13 mouse cellular contexts compared by ENCODE assay signal in the genomic region with DNA sequence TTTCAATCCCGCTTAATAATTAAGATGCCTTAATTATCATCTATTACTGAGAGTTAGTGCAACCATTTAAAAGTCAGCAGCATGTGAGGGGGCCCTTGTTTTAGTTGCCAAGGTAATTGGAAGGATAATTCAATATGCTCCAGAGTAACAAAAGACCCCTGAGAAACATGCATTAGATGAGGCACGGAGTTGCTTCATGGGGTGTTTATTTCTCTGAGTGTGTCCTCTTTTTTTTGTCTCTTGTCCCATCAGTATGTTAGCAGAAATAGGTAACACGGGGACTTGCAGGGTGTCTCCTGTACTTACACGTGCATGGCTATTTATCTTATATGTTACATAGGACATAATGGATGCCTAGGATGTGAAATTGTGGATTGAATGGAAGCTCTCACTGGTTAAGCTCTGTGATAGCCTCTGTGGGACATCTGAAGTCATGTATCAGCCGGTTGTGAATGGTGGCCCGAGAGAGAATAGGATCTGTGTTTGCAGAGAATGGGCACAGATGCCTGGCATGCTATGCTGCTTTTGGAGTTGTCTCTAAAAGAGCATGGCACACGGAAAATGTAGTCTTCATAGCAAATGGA. TPM values are rescaled to one million over a fixed set of nuclear protein-coding genes. Genes with fewer than 3 reads are reported as not detected.
DNase-seq lines count a peak whose midpoint lies in the region; ATAC-seq lines count a peak whose summit lies in the region.
"Had no signal": no experiment of that assay in that cellular context is flagged by ENCODE, and none has a peak within 500 bp of the region (broad histone marks: within the 10 kb centered on the region; RNA-seq: fewer than 3 reads in every experiment).

No protein-coding gene starts in this region.

- no peaks in the 10 kb centered on the region for H3K4me1 ChIP-seq in embryonic facial prominence, embryonic 11.5 days (ENCODE audit: control insufficient read depth, insufficient read depth, low read length)
- peaks cover 16% of the 10 kb centered on the region for H3K4me1 ChIP-seq in hindbrain, embryonic 12.5 days
- H3K4me1 ChIP-seq in midbrain, embryonic 14.5 days (ENCODE audit: control insufficient read depth, insufficient read depth, low read length): peaks cover 6% of the 10 kb centered on the region

- H3K27me3 ChIP-seq in embryonic facial prominence, embryonic 11.5 days (ENCODE audit: control insufficient read depth, insufficient read depth, low read length): no peaks in the 10 kb centered on the region
- no peaks in the 10 kb centered on the region for H3K27me3 ChIP-seq in hindbrain, embryonic 12.5 days
- H3K27me3 ChIP-seq in midbrain, embryonic 14.5 days (ENCODE audit: control insufficient read depth, insufficient read depth, low read length): no peaks in the 10 kb centered on the region
- H3K27me3 ChIP-seq: heart, embryonic 15.5 days had no signal

- no peak overlapping the region for H3K27ac ChIP-seq in embryonic facial prominence, embryonic 11.5 days (replicated peaks; ENCODE audit: low read depth, low read length)
- peak overlapping the region; percentile 94 for H3K27ac ChIP-seq in hindbrain, embryonic 12.5 days
- peak overlapping the region; percentile 92 for H3K27ac ChIP-seq in midbrain, embryonic 14.5 days (replicated peaks; ENCODE audit: low read depth, low read length)
- H3K27ac ChIP-seq: heart, embryonic 15.5 days; macrophage had no signal

- intact Hi-C loops in heart, postnatal 14 days (cut with DNase I): no loop called here

- WGBS in embryonic facial prominence, embryonic 11.5 days: 55% methylated on average over 7 of the region's 7 CpGs
- 45% methylated on average over 7 of the region's 7 CpGs for WGBS in hindbrain, embryonic 12.5 days
- WGBS in midbrain, embryonic 14.5 days: 7% methylated on average over 7 of the region's 7 CpGs

- H3K4me2 ChIP-seq in embryonic facial prominence, embryonic 11.5 days (ENCODE audit: low read depth, low read length): 0 out of 2 replicates have a peak overlapping the region, but pooled peaks have one; percentile 1
- peak overlapping the region; percentile 56 for H3K4me2 ChIP-seq in hindbrain, embryonic 12.5 days (replicated peaks)
- peak overlapping the region; percentile 54 for H3K4me2 ChIP-seq in midbrain, embryonic 14.5 days (ENCODE audit: low read length)

- no peak overlapping the region for H3K9ac ChIP-seq in embryonic facial prominence, embryonic 11.5 days (replicated peaks; ENCODE audit: low read length)
- peak overlapping the region; percentile 67 for H3K9ac ChIP-seq in hindbrain, embryonic 12.5 days
- H3K9ac ChIP-seq in midbrain, embryonic 14.5 days (replicated peaks; ENCODE audit: low read length): peak overlapping the region; percentile 67
- H3K9ac ChIP-seq: heart, embryonic 15.5 days had no signal

- H3K36me3 ChIP-seq in embryonic facial prominence, embryonic 11.5 days (replicated peaks; ENCODE audit: control insufficient read depth, insufficient read depth, low read depth, low read length): no peaks in the 10 kb centered on the region
- H3K36me3 ChIP-seq in hindbrain, embryonic 12.5 days: no peaks in the 10 kb centered on the region
- no peaks in the 10 kb centered on the region for H3K36me3 ChIP-seq in midbrain, embryonic 14.5 days (ENCODE audit: control insufficient read depth, insufficient read depth, low read length)
- H3K36me3 ChIP-seq: heart, embryonic 15.5 days had no signal

- no peaks in the 10 kb centered on the region for H3K9me3 ChIP-seq in embryonic facial prominence, embryonic 11.5 days (replicated peaks; ENCODE audit: control insufficient read depth, low read length)
- no peaks in the 10 kb centered on the region for H3K9me3 ChIP-seq in hindbrain, embryonic 12.5 days (replicated peaks)
- H3K9me3 ChIP-seq in midbrain, embryonic 14.5 days (ENCODE audit: control insufficient read depth, low read length): no peaks in the 10 kb centered on the region
- H3K9me3 ChIP-seq: heart, embryonic 15.5 days had no signal

- H3K4me3 ChIP-seq in embryonic facial prominence, embryonic 11.5 days (ENCODE audit: low read depth, low read length): peak overlapping the region; percentile 30; the same call in 1 of the 2 replicates
- H3K4me3 ChIP-seq in hindbrain, embryonic 12.5 days: peak overlapping the region; percentile 50
- peak overlapping the region; percentile 43 for H3K4me3 ChIP-seq in midbrain, embryonic 14.5 days (replicated peaks; ENCODE audit: low read depth, low read length)

- ATAC-seq in embryonic facial prominence, embryonic 11.5 days (replicated peaks; ENCODE audit: insufficient number of reproducible peaks, low FRiP score, low TSS enrichment, low read depth): no peak
- peak; percentile 38; the same call in 1 of the 2 replicates for ATAC-seq in hindbrain, embryonic 12.5 days (ENCODE audit: low FRiP score)
- ATAC-seq in midbrain, embryonic 14.5 days (ENCODE audit: low FRiP score, low TSS enrichment): no peak

- peak; percentile 6 to 20 for DNase-seq in frontal cortex, postnatal 36 days (ENCODE audit: low spot score in 2 of 2)
- DNase-seq in frontal cortex, postnatal 10 days (ENCODE audit: low spot score in 2 of 2): no peak
- no peak for DNase-seq in embryonic facial prominence, embryonic 11.5 days (ENCODE audit: low spot score)
- peak; percentile 64 for DNase-seq in midbrain, embryonic 14.5 days
- DNase-seq in lung, postnatal 25 days (ENCODE audit: low spot score): no peak
- no peak for DNase-seq in thymus, postnatal 25 days
- no peak for DNase-seq in heart, postnatal 14 days
- DNase-seq: adrenal gland, postnatal 14 days; B cell, adult 2 months; kidney, adult 2 months had no signal

RNA-seq across cellular contexts. Expression of gene Sorbs2, which starts 1.0 kb away (rescaled TPM):
- 23.9 and 26.6 TPM in 2 replicates for polyA plus RNA-seq in embryonic facial prominence, embryonic 11.5 days (2014; fragmentation: Nextera tagmentation; extraction: Ambion mirVana)
- polyA plus RNA-seq in hindbrain, embryonic 12.5 days (2016; fragmentation: Nextera tagmentation; extraction: Ambion mirVana): 81.7 and 89.5 TPM in 2 replicates
- 72.4 and 81.5 TPM in 2 replicates for polyA plus RNA-seq in midbrain, embryonic 14.5 days (2014; fragmentation: Nextera tagmentation; extraction: Ambion mirVana)
- 100 to 1,000 TPM; 476 to 536 TPM for total RNA-seq in heart, postnatal 14 days (2021)
- polyA plus RNA-seq: macrophage had no signal

Comparison
In these comparisons a context has a peak if more than half of its experiments do, and no peak if none do; other contexts are left out.
1. DNase-seq: peak in frontal cortex, postnatal 36 days (2 of 2) and midbrain, embryonic 14.5 days (single experiment); none in frontal cortex, postnatal 10 days (0 of 2), embryonic facial prominence, embryonic 11.5 days (single experiment), lung, postnatal 25 days (single experiment), thymus, postnatal 25 days (single experiment) and heart, postnatal 14 days (0 of 2).
2. H3K4me2 ChIP-seq: peak in every context shown above with its lines; median percentile 56 in hindbrain, embryonic 12.5 days; 54 in midbrain, embryonic 14.5 days; 1 in embryonic facial prominence, embryonic 11.5 days.
3. Peak in every context shown above with its lines, with median percentiles within 50 percentile points of each other: H3K4me3 ChIP-seq.